Mouse (Mus musculus) CD8-positive naive resting alpha-beta T cell, adult 2 months (primary cell): ENCODE data around the gene Plaur.

Experiments
- DNase-seq, 2 experiments: peaks; one replicate each; pipeline ENCODE4 v3.0.0; 2022; ENCODE audit warnings: low read depth in 2 of 2, low spot score in 2 of 2

The Plaur gene

DNA sequence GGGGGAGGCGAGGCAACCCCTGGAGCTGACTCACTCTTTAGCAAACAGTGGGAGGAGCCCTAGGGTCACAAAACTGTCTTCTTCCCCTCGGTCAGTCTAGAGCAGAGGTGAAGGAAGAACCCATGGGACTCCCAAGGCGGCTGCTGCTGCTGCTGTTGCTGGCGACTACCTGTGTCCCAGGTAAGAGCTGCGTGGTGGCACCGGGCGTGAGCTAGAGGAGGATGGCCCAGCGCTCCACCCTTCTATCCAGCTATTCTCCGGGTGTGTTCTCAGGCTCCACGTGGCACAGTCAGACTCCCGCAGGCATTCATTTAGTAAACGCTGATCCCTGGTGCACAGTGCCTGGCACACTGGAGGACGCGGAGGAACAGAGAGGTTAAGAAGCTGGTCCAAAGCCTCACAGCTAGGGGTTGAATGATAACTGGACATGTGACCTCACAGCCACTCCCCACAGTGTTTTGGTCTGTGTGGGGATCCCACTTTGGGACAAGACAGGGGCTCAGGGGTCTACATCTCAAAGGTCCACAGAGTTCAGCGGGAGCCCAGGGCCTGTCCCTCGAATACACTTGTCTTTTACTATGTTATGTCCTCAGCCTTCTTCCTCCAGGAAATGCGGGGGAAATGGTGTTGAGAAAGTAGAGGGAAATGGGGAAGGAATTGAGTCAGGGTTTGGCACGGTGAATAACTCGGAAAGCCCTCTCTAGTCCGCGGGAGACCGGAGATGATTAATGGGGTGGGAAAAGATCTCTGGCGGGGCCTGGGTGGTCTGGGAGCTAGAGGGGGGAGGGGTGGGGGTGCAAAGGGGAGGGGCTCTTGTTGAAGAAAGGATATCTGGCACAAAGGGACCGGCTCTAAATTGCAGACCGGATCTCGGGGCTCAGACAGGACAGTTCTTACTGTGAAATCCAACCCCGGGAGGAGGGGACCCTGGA, at the start of gene Plaur:
Gene Plaur, plus strand, starts transcription at position 97 of the 932 bp plus-strand sequence.
- DNase-seq, result peak; percentile 46 to 60

DNA sequence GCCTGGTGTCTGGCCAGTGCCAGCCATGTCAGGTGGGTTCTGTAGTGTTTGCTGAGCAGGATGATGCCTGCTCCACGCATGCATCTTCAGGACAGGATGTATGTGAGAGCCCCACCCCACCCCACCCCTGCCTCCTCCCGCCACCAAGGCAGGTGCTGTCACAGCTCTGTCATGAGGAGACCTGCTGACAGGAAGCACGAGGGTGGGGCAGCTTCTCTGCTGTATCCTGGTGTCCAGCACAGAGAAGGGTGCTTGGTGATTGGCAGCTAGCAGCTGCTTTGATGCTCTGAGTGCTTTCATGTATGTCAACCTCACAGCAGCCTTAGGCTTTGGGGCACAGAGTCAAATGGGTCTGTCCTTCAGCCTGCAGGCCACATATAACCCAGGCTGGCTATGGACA, 48.7 kb upstream of the Plaur start:
- DNase-seq, result peak; percentile 82 to 83

DNA sequence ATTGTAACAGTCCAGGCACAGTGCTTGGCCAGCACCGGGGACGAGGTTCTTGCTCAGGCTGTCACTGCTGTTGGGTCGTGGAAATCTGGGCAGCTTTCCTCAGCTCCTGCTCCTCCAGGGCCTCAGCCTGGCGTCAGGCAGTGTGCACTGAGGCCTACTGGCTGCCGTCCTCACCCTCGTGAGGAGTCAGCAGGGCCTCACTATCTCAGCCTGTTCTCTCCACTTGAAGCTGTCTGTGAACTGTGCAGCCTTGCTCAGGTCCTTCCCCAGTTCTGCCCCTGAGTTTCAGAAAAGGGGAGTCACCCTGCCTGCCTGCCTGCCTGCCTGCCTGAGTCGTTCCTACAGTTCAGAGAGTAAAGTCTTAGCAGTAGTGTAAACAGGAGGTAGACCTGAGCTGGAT, 47.0 kb upstream of the Plaur start:
- DNase-seq, result no peak

DNA sequence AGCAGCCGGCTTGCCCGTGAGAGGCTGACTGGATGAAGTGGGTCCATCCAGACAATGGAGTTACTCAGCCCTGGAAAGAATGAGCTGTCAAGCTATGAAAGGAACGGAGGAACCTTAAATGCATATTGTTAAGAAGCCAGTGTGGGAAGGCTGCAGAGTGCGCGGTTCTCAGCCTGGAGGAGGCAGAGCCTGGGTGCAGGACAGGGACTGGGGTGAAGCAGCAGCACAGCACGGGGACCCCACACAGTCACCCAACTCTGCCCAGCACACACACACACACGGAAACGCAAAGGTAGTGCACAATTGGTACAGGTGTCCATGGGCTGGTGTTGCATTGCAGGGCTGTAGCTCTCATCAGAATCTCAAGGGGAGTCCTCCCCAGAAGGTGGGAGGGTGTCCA, 42.7 kb upstream of the Plaur start:
- DNase-seq, result no peak

DNA sequence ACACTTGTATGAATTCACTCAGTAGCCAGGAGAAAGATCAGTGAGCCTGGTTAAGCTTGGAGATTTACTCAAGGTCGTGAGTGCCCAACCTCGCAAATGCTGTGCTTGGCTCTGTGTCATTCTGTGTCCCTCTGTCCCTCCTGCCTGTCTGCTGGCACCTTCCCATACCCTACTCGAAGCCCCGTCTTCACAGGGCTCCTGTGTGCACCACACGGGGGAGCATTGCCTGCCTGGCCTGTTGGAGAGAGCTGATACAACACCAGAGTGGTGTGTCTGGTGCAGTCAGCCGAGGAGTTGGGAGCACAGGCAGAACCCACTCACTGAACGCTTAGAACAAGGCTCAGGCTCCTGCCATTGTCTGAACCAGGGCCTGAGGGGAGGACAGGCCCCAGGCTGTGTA, 40.6 kb upstream of the Plaur start:
- DNase-seq, result no peak

DNA sequence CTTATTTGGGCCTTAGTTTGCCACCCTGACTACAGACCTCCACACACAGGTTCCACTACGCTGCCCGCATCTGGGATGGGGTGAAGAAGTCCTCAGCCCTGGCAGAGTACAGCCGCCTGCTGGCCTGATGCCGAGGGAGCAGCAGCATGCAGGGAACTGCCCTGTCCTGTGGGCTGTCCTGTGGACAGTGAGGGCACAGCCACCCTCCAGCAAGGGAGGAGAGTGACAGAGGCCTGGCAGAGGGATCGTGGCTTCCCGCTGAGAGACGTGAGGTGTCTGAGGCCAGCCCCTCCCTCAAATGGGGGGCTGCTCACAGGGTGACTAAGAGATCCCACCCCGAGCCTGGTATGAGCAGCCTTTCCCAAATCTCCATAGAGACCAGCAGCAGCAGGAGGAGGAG, 40.0 kb upstream of the Plaur start:
- no peak for DNase-seq

DNA sequence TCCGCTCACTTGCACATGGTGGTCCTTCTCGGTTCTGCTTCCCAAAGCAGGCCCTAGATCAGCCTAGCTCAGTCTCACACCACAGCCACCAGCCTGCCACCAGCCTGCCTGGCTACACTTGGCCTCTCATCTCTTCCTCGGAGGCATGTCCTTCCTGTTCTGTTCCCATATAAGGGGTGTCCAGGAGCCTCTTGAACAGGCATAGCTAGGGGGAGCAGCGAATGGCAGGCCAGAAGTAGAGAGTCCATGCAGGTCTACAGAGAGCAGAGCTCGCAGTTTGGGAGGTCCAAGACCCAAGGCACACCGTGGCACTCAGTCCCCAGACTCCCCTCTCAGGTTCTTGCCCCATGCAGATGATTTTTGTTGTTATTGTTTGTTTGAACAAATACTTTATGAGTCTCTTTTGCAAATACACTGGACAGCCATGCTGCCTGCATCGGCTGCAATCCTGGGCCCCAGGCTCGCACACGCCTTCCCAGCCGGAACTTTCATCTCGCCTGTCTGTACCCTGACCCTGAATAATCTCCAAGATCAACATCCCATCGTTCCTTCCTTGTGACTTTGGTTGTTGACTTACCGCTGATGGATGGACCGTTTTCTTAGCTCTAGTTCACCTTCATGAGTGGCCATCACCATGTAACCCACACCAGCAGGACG, 39.0 kb upstream of the Plaur start:
- DNase-seq, result no peak

DNA sequence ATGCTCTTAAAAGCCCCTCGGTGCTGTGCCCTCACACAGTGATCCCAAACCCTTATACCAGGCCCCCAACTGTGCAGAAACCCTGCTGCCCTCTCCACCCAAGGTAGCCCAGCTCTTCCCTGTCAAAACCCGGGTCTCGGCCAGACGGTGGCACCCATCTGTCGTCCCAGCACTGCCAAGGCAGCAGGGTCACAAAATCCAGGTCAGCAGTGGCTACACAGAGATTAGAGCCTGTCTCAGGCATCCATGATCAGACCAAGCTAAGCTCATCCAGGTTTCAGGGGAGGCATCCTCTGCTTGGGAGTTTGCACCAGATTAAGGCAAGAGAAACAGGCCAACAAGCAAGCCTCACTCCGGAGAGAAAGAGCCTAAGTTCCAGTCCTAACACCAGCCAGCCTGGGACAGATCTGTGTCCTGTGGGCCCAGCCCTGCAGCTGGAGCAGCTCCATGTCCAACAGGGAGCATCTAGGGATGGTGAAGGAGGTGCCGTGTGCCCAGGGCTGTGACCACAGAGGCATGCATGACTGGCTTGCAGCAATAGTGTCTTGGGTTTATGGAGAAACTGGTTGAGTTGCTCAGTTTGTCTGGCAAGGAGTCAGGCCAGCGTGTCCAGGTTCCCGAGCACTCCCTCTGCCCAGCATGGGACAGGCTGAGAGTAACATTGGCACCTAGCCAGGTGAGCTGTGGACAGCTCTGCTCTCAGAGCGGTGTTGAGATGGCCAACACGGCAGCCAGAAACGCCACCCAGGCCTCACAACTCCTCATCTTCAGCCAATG, 38.1 kb upstream of the Plaur start:
- no peak for DNase-seq

DNA sequence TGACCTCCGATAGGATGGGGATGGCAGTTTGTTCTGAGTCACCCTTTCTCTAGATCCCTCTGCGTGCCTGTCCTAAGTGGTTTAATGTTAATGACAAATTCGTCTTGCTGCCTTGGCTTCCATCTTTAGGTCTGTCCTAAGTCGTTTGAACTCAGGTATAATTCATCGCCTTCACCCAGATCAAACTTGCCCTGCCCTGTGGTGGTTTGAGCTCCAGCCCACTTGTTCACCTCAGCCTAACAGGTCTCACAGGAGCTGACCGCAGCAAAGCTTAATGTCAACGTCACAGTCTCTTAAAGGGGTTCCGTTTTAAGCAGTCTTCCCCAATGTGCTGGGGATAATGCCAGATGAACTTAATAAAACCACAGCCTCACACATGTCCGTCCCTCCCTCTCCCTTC, 36.4 kb upstream of the Plaur start:
- DNase-seq, result no peak

DNA sequence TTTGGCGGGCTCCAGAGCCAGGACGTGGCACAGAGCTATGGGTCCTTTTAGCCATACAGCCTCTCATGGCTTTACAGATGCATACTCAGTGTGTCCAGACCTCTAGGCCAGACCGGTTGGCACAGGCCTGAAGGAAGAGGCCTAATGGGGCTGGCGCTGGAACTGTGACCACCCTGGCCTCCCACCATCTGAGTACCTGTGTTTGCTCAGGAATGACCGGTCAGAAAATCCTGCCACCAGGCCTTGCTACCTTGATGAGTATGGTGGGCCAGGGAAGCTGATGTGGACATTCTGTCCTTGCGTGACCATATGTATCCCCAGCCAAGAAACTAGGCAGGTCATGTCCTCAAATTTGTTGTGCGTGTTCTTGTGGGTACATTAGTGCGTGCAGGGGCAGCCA, 35.1 kb upstream of the Plaur start:
- no peak for DNase-seq

DNA sequence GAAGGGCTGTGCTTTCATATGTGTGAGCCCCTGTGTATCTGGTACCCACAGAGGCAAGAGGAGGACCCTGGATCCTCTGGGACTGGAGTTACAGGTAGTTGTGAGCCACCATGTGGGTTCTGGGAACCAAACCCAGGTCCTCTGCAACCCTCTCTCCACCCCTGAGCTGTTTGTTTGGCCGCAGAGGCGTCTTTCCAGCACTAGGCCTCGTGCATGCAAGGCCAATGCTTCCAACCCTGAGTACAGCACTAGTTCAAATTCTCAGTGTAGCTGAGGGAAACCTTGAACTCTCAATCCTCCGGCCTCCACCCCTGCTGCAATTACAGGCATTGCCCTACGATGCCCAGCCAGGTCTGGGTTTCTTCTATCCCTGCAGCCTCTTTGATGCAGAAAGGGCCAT, 33.6 kb upstream of the Plaur start:
- no peak for DNase-seq

DNA sequence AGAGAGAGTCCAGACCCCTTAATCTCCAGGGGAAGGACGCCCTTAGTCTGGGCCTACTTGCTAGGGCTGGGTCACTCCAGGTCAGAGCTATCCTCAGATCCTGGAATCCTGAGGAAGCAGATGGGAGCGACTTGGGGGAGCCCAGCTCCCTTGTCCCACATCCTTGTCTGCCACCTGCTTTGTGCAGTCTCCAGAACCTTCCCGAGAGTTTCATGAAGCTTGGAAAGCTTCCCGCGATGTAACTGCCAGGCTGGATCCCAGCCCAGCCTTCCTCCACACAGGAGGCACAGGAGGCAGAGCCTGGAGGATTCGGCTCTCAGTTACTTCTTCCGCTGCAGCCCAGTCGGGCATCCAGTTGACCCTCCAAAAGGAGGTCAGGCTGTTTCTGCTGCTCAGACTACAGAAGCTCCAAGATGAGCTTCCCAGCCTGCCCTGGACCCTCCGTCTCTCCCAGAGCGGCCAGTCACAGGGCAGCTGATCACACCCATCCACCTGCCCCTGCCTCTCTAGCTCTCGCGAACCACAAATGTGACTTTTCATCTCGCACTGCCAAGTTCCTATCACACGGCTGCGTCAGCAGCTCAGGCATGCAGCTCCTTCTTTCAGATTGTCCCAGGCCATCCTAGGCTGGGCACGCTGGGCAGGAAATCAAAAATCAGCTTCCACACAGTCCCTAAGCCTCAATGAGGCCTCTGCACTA, 32.7 kb upstream of the Plaur start:
- DNase-seq, result no peak

DNA sequence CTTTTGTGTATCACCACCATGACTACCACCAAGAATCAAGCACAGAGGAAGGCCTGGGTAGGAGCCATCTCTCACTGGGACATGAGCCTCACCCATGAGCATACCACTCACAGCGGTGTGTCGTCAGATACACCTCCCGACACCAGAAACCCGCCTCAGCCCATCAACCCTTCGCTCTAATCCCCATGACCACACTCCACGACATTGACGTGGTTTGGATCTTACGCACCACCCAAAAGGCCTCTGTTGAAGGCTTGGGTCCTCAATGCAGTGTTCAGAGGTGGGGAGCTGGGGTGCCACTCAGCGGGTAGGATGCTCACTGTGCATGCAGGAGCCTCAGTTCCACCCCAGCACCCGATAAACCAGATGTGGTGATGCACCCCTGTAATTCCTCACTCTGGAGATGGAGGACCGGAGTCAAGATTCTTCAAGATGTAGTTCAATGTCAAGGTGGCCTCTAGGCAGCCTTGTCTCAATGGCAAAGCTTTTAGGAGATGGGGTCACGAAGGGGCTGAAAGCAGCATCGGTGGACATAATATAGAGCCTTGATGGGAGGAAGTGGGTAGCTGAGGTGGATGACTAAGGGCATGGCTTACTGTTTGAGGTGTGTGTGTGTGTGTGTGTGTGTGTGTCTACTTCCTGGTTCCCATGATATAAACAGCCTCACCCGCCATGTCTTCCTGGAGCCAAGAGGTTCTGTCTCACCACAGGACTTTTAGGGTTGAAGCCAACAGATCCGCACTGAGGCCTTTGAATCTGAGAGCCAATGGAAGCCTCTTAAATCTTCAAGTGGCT, 31.5 kb upstream of the Plaur start:
- peak; percentile 79 to 80 for DNase-seq

DNA sequence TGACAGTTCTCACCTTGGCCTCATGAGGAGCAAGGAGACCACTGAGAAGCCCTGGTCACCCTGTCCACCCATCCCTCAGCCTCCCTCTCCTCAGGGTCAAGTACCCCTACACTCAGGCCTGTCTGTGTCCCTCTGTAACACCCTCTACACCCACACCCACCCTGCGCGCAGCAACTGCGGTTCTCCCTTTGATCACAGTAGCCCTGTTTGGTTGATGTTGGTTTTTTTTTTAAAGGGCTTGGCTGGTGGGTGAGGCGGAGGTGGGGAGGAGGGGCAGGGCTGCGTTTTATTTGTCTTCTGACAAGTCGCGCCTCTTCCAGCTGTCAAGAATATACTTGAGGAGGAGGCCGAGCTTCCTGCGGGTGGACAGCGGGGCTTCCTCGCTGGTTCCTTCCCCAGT, 30.6 kb upstream of the Plaur start:
- peak; percentile 69 to 72 for DNase-seq

DNA sequence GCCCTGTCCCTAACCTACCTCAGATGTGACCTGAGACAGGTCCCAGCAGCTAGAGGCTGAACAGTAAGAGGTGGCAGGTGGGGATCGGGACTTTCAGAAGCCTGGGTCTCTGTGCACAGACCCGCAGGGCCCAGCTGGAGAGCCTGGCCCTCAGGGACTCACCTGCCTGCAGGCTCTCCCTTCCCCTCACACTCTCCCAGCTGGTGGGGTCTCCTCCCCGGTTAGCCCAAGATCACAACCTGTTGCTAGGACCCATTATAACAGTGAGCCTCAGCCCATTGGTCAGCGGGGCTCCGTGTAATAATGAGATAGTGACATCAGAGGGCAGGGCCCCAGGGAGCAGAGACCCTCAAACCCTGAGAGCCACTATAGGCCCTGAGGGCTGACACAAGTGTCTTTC, 27.0 kb upstream of the Plaur start:
- DNase-seq, result no peak

DNA sequence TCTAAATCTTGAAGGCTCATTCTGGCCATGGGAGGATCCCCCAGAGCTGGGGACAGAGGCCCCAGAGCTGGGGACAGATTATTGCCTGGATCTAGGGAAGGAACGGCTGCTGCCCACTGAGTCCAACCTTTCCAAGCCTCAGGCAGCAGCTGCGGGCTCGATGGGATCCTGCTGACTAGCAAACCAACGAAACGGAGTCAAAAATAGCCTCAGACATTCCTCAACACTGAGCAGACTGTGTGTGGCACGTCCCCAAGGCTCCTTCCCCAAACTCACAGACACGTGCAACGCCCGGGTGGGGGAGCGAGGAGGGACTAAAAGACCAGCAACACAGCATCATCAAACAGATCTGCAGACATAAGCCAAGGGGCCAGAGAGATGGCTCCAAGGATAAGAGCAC, 24.3 kb upstream of the Plaur start:
- no peak for DNase-seq

DNA sequence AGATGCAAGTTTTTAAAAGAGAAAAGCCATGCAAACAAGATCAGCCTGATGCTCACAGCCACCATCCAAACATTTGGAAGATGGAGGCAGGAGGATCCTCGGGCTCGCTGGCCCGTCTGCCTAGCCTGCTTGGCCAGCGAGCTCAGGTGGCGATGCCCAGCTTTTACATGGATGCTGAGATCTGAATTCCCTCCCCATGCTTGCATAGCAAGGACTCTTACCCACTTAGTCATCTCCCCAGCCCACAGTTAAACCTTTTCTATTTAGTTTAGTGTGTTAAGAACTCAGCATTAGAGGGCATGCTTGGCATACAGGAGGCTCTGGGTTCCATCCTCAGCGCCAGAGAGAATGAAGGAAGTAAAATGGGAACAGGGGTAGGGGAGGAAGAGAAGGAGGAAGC, 23.1 kb upstream of the Plaur start:
- DNase-seq, result no peak

DNA sequence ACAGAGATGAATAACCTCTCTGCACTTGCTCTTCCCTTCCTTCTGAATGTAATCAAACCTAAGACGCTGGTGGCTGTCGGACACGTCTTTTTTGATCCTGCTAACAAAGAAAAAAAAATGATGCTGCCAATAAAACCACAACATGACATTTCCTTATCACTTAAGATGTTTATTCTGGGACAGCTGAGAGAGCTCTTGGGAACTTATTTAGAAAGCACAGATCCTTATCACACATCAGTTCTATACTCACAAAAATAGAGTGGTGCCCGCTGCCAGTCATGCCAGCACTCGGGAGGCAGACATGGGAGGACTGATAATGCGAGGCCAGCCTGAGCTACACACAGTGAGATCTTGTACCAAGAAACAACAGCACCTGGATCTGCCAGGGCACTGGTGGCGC, 22.4 kb upstream of the Plaur start:
- DNase-seq, result no peak

DNA sequence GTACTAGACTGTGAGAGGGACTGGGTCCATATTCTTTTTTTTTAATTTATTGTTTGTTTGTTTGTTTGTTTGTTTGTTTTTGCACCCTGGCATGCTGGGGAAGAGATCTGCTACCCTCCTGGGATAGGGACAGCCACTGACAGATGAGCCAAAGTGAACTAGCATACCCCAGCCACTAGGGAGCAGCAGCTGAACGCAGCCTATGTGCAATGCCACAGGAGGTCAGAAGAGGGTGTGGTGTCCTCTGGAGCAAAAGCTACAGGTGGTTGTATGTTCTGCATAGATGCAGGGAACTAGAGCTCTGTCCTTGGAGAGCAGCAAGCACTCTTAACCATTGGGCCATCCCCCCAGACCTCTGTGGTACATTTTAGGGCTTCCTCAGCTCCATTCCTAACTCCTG, 20.5 kb upstream of the Plaur start:
- peak; percentile 83 to 90 for DNase-seq

DNA sequence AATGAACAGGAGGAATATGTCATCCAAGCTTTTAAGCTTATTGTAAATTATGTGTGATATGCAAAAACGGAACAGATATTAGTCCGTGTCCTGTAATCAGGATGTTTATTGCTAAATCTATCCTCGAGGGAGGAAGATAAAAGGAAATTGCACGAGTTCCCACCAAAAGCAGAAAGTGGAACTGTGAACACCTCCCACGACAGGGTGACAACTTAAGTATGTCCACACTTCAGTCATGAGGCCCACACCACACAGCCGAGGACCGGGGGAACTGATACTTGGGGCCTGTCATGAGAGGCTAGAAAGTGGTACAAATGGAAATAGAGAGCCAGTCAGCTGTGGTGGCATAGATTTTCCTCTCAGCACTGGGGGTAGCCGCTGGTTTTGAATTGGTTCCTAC, 20.0 kb upstream of the Plaur start:
- no peak for DNase-seq
